Mouse (Mus musculus) midbrain, embryonic 14.5 days (tissue): ENCODE measurements around the gene Pcsk6. TPM values are rescaled to one million over a fixed set of nuclear protein-coding genes. Genes with fewer than 3 reads are reported as not detected.
"Not testable (repeated sequence)": the region's sequence is repeated elsewhere in the genome, so short reads cannot be mapped to it uniquely, and the experiment has no call there.

ENCODE experiments used
- ATAC-seq: fragments of 200-750 bp; cut with Nextera tagmentation; 2 replicates; pipeline ENCODE4 v1.8.0; 2017; ENCODE audit warnings: moderate number of reproducible peaks, moderate library complexity; ENCODE audit not compliant: low FRiP score, low TSS enrichment
- DNase-seq: peaks from one replicate; pipeline ENCODE4 v3.0.0-alpha.2; 2015
- H3K27ac ChIP-seq: fragments of 300-500 bp; sonication (generic); replicated peaks from 2 replicates; pipeline ENCODE4 v1.5.1; 2014; ENCODE audit warnings: mild to moderate bottlenecking, low read depth, low read length, moderate library complexity
- H3K27me3 ChIP-seq: fragments of 300-500 bp; sonication (generic); 2 replicates; pipeline ENCODE4 v1.6.1; 2014; ENCODE audit warnings: low read length, control low read depth, mixed read lengths; ENCODE audit not compliant: control insufficient read depth, insufficient read depth
- H3K36me3 ChIP-seq: fragments of 300-500 bp; sonication (generic); 2 replicates; pipeline ENCODE4 v1.6.1; 2014; ENCODE audit warnings: low read length, control low read depth; ENCODE audit not compliant: control insufficient read depth, insufficient read depth
- H3K4me1 ChIP-seq: fragments of 300-500 bp; sonication (generic); 2 replicates; pipeline ENCODE4 v1.6.1; 2014; ENCODE audit warnings: mild to moderate bottlenecking, antibody characterized with exemption, low read length, control low read depth; ENCODE audit not compliant: control insufficient read depth, insufficient read depth
- H3K4me2 ChIP-seq: fragments of 300-500 bp; sonication (generic); 2 replicates; pipeline ENCODE4 v1.6.1; 2014; ENCODE audit warnings: mild to moderate bottlenecking, low read length, moderate library complexity
- H3K4me3 ChIP-seq: fragments of 300-500 bp; sonication (generic); replicated peaks from 2 replicates; pipeline ENCODE4 v1.5.1; 2014; ENCODE audit warnings: low read depth, low read length
- H3K9ac ChIP-seq: fragments of 300-500 bp; sonication (generic); replicated peaks from 2 replicates; pipeline ENCODE4 v1.6.1; 2014; ENCODE audit warnings: mild to moderate bottlenecking, low read length, moderate library complexity
- H3K9me3 ChIP-seq: fragments of 300-500 bp; sonication (generic); 2 replicates; pipeline ENCODE4 v1.6.1; 2016; ENCODE audit warnings: low read length, control low read depth, mixed read lengths; ENCODE audit not compliant: control insufficient read depth
- WGBS: fragments of 180-500 bp; shearing (Covaris S2); extraction: QIAGEN DNeasy Blood & Tissue Kit; methylation state at CpG from one replicate; pipeline ENCODE4 v1.1.7; 2014; 5-methylcytosine and 5-hydroxymethylcytosine counted together
- polyA plus RNA-seq: library from polyadenylated mRNA; unstranded; fragments of >200 nt; fragmentation: Nextera tagmentation; extraction: Ambion mirVana; gene quantifications from 2 replicates; pipeline ENCODE4 v1.2.1, GENCODE M21; 2014

The Pcsk6 gene
- polyA plus RNA-seq, result 0.92 and 1.3 TPM in 2 replicates

GRCm38 (mm10) chr7:65861591-65862472 is at the start of gene Pcsk6:
Gene Pcsk6 (plus strand): TSS chr7:65861734.
- H3K4me1 ChIP-seq, result peaks cover 6% of the 10 kb centered on the region; the same call in 1 of the 2 replicates
- H3K9ac ChIP-seq, result peak within 1 kb of the TSS; percentile 56
- ATAC-seq, result peak; percentile 72
- H3K9me3 ChIP-seq, result no peaks in the 10 kb centered on the region
- DNase-seq, result peak; percentile 80
- H3K27me3 ChIP-seq, result peaks cover 26% of the 10 kb centered on the region
- H3K4me3 ChIP-seq, result peak within 1 kb of the TSS; percentile 55
- WGBS, result under 1% methylated on average over 85 of the region's 111 CpGs
- H3K4me2 ChIP-seq, result peak within 1 kb of the TSS; percentile 97
- no peak within 1 kb of the TSS for H3K27ac ChIP-seq
- no peaks in the 10 kb centered on the region for H3K36me3 ChIP-seq

- Histone ChIP-seq H3K9me3 (no peaks in the 10 kb centered on the region), H3K36me3 (no peaks in the 10 kb centered on the region), H3K27me3 (no peaks in the 10 kb centered on the region), H3K9ac (no peak overlapping the region), H3K27ac (no peak overlapping the region), H3K4me2 (no peak overlapping the region), H3K4me1 (no peaks in the 10 kb centered on the region), H3K4me3 (no peak overlapping the region)
- WGBS, result 85% methylated on average over 8 of the region's 8 CpGs
- ATAC-seq (no peak), DNase-seq (no peak)
Measured at GRCm38 (mm10) chr7:65813611-65814212, 47.8 kb upstream of the Pcsk6 start.

GRCm38 (mm10) chr7:65817564-65817963 is 44.0 kb upstream of the Pcsk6 start:
- 95% methylated on average over 8 of the region's 8 CpGs for WGBS

GRCm38 (mm10) chr7:65820391-65820790 is 41.1 kb upstream of the Pcsk6 start:
- ATAC-seq (no peak), DNase-seq (peak; percentile 25)
- H3K36me3 ChIP-seq, result no peaks in the 10 kb centered on the region
- H3K27me3 ChIP-seq, result no peaks in the 10 kb centered on the region
- no peaks in the 10 kb centered on the region for H3K9me3 ChIP-seq
- WGBS, result 18% methylated on average over 8 of the region's 8 CpGs
- H3K4me3 ChIP-seq, result no peak overlapping the region
- H3K27ac ChIP-seq, result no peak overlapping the region
- H3K4me1 ChIP-seq, result peaks cover 5% of the 10 kb centered on the region; the same call in 1 of the 2 replicates
- H3K4me2 ChIP-seq, result no peak overlapping the region
- no peak overlapping the region for H3K9ac ChIP-seq

More at GRCm38 (mm10) chr7:65817564-65817963, 44.0 kb upstream of the Pcsk6 start:
- H3K36me3 ChIP-seq, result no peaks in the 10 kb centered on the region
- no peaks in the 10 kb centered on the region for H3K9me3 ChIP-seq
- H3K27me3 ChIP-seq, result no peaks in the 10 kb centered on the region
- H3K9ac ChIP-seq, result no peak overlapping the region
- DNase-seq, result no peak
- no peak overlapping the region for H3K27ac ChIP-seq
- no peak for ATAC-seq
- peaks cover 5% of the 10 kb centered on the region; the same call in 1 of the 2 replicates for H3K4me1 ChIP-seq
- H3K4me2 ChIP-seq, result no peak overlapping the region
- no peak overlapping the region for H3K4me3 ChIP-seq

- H3K9me3 ChIP-seq, H3K4me3 ChIP-seq, H3K4me2 ChIP-seq, H3K27ac ChIP-seq, DNase-seq, ATAC-seq, H3K9ac ChIP-seq, H3K4me1 ChIP-seq, H3K27me3 ChIP-seq, H3K36me3 ChIP-seq: not testable (repeated sequence)
- WGBS, result 83% methylated on average over 4 of the region's 4 CpGs
Measured at GRCm38 (mm10) chr7:65821901-65822300, 39.6 kb upstream of the Pcsk6 start.

GRCm38 (mm10) chr7:65822506-65823119 is 38.9 kb upstream of the Pcsk6 start:
- WGBS, result 82% methylated on average over 2 of the region's 2 CpGs

GRCm38 (mm10) chr7:65839756-65840155 is 21.8 kb upstream of the Pcsk6 start:
- no peak overlapping the region for H3K27ac ChIP-seq
- WGBS, result 96% methylated on average over 3 of the region's 3 CpGs
- no peaks in the 10 kb centered on the region for H3K4me1 ChIP-seq
- H3K4me2 ChIP-seq, result no peak overlapping the region
- 0 out of 2 replicates have a peak, but pooled peaks cover 7% of the 10 kb centered on the region for H3K9me3 ChIP-seq
- H3K9ac ChIP-seq, result no peak overlapping the region
- ATAC-seq (no peak), DNase-seq (no peak)
- no peaks in the 10 kb centered on the region for H3K36me3 ChIP-seq
- no peak overlapping the region for H3K4me3 ChIP-seq
- H3K27me3 ChIP-seq, result no peaks in the 10 kb centered on the region

More at GRCm38 (mm10) chr7:65822506-65823119, 38.9 kb upstream of the Pcsk6 start:
- Histone ChIP-seq H3K4me3 (no peak overlapping the region), H3K9me3 (no peaks in the 10 kb centered on the region), H3K4me1 (peaks cover 5% of the 10 kb centered on the region; the same call in 1 of the 2 replicates), H3K9ac (no peak overlapping the region), H3K4me2 (no peak overlapping the region), H3K27ac (no peak overlapping the region), H3K27me3 (no peaks in the 10 kb centered on the region), H3K36me3 (no peaks in the 10 kb centered on the region)
- DNase-seq, result no peak
- ATAC-seq, result no peak

- DNase-seq (no peak), ATAC-seq (no peak)
- 42% methylated on average over 2 of the region's 2 CpGs for WGBS
- Histone ChIP-seq H3K27ac (no peak overlapping the region), H3K4me3 (no peak overlapping the region), H3K36me3 (no peaks in the 10 kb centered on the region), H3K4me1 (no peaks in the 10 kb centered on the region), H3K4me2 (no peak overlapping the region), H3K9ac (no peak overlapping the region), H3K9me3 (0 out of 2 replicates have a peak, but pooled peaks cover 7% of the 10 kb centered on the region), H3K27me3 (no peaks in the 10 kb centered on the region)
Measured at GRCm38 (mm10) chr7:65843210-65843609, 18.3 kb upstream of the Pcsk6 start.
